Mouse (Mus musculus): ENCODE measurements around the gene Tacc2.

GRCm38 (mm10) chr7:130719931-130720598, 142.8 kb downstream of the Tacc2 start:
- no peak for TF ChIP-seq CTCF (IDR thresholded peaks at IDR 0.05; ENCODE audit: low read depth)
- no peak for TF ChIP-seq EP300 (IDR thresholded peaks at IDR 0.05; ENCODE audit: low read depth)
